Mouse (Mus musculus) kidney, postnatal 4 days (tissue): ENCODE data around the gene Nup50.
A peak's percentile ranks its signal among the peaks of the same experiment; 100 is the strongest.

Source experiments
- DNase-seq, 2 experiments: peaks; one replicate each; pipeline ENCODE4 v3.0.0; 2021; ENCODE audit warnings: mixed read lengths in 2 of 2

Nup50 gene

DNA sequence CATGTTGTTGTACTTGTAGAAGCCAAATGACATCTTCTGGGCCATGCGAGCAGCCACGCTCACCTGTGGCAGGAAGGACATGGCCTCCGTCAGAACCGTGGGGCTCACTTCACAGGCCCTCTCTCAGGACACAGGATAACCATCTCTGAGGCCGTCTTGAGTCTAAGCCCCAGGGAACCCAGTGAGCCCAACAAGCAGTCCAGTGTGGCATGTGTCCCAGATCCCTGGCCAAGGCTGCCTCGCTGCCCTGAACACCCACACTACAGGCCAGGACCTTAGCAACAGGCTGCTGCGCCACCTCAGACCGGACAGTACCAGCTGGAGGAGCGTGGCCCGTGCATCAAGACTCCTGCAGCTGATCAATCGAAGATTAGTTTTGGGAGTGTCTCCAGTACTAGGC is 30.0 kb downstream of the Nup50 start:
- DNase-seq, result no peak

DNA sequence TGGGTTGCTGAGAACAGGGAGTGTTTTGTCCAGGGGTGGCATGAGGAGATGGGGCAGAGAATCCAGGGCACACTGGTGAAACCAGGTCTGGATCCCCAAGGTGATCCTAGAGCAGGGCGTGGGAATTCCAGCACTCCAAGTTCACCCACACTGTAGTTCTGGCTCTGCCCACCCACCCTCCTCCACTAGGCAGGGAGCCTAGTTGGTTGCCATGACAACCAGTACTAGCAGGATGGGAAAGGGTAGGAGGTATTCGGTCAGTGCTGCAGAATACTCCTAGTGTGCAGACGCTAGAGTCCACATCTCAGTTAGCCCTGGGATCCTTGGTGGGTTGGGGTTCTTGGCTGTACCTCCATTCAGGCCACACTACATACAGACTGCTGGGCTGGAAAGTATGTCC is 34.6 kb downstream of the Nup50 start:
- DNase-seq, result peak in 1 of 2 experiments; percentile 21

DNA sequence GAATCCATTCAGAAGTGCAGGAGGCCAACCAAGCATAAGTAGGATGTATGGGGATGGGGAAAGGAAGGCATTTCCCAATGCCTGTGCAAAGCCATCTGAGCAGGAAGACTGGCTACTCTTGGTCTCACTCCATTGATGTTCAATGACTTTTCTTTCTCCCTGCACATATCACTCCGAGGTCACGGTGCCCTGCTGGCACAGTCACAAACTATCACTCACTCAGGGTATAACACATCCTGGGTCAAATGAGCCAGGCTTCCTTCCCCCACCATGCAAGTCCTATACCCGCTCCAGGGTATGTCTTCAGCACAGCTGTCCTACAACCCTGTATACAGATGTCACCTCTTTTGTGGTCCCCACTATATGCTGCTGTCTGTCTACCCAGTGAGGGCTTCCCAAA is 35.1 kb downstream of the Nup50 start:
- DNase-seq, result no peak

DNA sequence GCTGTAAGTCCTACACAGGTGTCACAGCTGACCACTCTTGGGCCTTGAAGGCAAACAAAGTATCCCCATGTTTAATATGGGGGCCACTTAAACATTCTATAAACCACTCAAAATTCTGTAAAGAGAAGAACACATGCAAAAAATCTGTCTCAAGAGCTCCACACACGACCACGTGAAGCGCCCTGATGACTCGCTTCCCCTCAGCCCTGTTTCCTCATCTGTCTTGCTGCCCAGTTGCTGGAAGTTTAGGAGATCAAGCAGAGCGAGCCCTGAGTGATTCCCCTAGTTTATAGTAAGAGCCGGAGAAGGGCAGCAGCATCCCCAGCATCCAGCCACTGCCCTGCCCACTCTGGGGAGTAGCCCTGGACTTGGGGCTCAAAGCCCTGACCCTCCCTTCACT is 36.7 kb downstream of the Nup50 start:
- no peak for DNase-seq

DNA sequence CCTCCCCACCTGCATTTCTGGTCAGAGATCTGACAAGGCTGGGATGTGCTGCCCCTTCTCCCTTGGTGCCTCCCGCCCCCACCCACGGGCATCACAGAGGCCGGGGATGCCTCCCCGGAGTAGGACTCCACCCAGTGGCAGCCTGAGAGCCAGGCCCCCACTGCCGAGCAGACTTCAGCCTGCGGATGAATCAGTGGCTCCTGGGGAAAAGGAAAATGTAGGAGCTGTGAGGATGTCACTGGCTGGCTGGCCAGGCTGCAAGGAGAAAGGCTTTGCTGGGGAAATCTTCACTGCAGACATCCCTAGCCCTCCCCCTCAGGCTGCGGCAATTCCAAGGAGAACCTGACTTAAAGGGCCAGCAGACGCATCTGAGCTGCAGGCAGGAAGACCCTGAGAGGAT is 37.5 kb downstream of the Nup50 start:
- peak; percentile 26 to 30 for DNase-seq

DNA sequence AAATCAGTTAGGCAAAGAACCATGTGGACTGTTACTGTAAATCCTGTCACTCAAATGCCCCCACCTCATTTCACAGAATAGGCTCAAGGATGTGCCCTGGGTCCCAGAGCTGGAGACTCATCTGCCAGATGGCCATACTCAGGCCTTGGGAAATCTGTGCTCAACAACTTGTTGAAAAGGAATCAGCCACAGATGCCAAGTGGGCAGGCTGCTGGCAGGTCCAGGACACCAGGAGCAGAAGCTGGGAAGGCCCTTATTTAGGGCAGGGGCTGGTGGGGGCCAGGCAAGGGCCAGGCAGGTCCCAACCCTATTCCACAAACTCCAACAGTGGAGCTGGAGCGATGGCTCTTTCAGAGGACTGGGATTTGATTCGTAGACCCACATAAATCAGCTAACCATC is 39.3 kb downstream of the Nup50 start:
- no peak for DNase-seq

DNA sequence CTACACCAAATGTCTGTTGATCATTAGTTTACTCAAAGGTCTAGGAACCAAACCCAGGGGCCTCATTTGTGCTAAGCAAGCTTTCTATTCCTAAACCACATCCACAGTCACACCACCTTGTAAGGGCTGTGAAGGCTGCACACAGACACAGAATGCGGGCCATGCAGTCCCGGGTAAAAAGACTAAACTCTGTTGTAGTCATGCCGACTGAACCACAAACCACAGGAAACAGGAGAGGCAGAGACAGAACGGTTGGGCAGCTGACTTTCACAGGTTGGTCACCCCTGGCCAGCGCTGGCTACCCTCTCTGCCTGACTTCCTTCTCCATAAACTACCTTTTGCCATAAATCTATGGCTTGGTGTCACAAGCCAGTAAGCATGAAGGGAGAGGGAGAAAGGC is 41.6 kb downstream of the Nup50 start:
- DNase-seq, result no peak

DNA sequence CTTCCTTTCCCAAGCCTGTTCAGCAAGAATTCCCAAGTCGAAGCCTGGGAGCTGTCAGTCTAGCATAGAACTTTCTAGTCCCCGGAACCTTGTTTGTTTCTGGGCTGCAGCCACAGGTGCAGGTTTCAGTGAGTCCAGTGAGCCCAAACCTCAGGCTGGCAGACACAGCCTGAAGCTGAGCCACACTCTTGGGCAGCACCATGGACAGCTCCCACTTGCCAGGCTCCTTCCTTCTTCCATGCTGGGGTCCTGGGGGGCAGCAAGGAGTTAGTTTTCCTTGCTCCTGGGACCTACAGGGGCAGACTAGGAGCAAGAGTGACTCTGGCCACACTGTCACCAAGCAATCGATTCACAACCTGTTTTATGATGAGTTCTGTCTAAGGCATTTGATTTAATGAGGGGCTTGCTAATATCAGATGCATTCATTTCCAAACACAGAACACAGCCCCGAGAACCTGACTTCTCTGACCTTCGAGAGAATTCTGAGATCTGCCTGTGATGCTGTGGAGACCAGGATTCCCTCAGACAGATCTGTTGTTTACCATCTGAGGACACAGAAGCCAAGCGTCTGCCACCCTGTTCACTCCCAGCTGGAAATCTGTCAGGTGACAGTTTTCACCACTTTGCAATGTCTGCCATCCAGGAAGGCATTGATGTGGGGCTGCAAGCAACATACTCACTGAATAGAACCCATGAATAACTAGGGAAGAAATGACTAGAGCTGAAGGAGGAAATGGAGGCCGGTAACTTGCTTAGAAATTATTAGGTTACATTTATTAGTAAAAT is 42.6 kb downstream of the Nup50 start:
- peak; percentile 88 to 90 for DNase-seq

DNA sequence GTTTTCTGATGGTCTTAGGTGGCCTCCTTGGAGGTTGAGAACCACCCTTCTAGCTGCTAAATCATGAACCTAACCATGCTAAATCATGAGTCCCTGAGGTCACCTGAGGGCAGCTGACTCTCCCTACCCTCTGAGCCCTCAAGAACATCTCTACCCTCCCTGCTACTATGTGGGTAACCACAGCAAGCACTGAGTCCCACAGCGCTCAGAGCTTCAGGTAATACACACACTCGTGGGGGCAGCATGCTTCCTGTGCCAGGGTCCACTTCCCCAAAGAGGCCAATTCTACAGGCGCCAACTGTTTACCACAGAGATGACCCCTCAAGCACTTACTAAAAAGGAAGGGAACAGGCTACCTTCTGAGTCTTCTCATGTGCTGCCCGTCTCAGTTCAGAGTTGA is 45.3 kb downstream of the Nup50 start:
- DNase-seq, result no peak

DNA sequence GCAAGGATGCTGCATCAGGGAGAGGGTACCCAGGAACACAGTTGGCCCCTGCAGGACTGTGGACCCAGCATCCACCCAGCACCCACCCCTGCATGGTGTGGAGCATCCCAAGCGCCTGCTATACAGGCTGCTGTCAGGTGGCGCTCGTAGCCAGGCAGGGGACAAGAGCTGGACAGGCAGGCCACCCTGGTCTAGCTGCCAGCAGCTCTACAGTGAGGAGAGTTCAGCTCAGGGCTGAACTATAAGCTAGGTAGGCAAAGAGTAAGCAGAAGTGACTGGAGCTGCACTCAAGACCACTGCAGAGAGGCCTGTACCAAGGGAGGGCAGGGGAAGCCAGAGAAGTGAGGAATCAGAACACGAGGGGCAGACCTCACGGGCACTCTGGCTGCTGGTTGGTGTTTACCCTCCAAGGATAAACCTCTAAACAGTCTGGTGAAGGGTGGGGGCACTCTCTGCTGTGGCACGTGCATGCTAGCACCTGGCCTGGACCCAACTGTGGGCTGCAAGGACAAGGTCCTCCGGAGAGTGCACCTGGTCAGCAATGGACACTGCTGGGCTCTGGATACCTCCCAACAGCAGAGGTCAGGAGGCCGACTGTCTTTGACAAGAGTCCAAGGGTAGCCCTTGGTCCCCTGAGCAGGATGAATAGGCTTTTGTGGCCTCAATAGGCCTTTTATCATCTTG is 49.8 kb downstream of the Nup50 start:
- peak; percentile 38 to 61 for DNase-seq

DNA sequence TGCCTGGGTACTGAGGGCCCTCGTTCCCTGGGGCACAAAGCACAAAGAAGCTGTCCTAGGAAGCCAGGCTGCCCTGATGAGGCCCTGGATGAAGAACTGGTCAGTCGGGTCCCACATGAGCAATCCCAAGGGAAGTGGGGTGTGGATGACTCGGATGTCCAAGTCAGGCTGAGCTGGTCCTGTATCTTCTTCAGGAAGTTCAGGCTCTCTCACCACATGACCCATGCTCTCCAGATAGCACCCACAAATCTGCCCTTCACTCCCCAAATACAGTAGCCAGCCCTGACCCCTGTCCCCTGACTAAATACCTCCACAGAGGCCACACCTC is 50.3 kb downstream of the Nup50 start:
- no peak for DNase-seq

DNA sequence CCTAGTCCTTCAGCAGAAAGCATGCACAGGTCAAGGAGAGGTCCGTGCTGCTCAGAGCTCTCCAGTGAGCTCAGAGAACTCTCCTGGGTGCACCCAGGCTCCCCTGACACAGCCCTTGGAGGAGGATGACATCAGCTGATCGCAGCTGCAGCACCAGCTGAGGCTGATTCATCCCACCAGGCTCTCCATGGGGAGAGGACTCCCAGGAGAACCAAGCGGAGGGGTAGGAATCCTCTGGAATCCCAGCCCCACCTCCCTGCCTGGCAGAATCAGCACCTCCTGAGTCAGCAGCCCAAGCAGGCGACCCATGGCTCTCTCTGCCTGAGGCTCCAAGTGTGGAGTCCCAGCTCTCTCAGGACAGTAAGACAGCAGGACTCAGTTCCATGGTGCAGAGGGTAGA is 52.5 kb downstream of the Nup50 start:
- peak; percentile 31 to 47 for DNase-seq

DNA sequence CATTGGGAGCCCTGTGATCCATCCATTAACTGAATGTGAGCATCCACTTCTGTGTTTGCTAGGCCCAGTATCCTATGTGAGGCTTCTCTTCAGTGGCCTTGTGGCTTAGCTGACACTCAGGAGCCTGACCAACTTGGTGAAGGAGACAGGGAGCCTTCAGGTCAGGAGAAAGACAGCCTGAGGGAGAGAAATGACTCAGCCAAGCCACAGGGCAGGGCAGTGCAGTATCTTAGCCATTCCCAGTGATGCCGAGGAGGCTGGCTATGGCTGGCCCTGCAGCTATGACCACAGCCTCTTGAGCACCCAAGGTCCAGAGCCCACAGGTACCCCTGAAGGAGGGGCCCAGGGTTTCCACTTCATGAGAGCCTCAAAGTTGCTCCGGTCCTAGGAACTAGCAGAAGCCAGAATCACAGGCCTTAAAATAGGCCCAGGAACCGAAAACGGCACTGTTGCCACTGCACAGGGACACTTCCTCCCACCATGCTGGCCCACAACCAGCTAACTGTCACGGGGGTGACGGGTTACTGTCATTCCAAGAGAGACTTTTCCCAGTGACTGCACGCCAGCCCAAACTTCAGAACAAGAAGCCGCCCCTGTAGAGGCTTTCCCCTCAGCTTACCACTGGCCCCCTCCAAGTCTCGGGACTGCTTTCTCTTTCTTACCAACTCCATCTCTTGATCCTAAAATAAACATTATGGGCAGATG is 58.5 kb downstream of the Nup50 start:
- no peak for DNase-seq

DNA sequence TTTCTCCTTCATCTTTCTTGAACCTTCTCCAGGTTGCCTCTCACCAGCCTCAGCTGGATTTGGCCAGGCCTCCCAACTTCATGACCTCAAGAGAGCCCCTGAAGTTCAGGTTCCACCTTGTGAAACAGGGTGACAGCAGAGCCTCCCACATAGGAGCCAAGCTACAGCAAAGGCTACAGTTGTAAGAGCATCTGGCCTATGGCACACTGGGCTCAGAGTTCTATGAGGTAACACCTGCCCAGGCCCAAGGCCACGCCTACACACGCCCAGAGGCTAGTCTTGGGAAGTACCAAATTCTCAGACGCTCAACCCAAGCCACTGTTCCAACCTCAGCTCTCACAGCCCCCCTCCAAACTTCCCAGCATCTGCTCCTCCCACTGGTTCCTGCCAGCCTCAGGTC is 59.7 kb downstream of the Nup50 start:
- DNase-seq, result no peak

DNA sequence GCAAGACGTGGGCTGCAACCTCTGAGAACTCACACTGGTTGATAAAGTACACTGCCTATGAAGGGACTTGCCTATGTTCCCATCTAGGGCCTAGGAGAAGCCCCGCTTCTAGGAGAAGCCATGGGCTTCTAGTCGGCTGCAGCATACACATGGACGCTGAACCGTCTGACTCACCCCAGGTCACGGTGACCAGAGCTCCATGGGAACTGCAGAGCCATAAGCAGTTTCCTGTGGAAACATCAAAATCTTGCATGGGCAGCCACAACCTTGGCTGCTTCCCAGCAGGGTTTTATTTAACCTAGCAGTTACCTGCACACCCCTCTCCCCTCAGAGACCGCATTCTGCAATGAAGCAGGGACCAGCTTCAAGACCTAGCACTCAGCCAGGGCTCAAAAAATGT is 60.5 kb downstream of the Nup50 start:
- DNase-seq, result no peak

DNA sequence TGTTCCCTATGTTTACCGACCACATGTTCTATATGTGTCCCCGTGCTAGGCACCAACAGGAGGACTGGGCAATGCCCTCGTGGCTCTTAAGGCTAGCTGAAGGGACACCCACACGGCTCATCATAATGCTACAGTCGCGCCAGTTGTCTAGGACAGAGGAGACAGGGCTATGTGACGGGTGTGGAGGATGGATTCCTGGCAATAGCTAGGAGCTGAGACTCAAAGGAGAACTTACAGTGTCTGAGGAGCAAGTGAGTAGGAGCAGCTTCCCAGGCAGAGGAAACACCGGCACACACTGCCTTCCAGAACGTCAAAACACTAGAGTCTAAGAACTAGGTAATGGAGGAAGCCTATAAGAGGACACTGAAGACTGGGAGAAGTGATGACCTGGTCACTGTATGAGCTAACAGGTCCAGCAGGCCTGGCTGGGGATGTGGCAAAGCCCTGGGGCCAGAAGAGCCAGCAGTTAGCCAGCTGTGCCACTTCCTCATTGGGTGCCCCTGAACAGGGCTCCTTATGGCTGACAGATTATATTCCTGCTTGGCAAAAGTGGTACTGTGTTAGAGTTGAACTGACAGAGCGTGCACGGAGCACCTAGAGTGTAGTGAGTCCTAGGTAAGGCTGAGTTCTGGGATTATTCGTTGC is 62.4 kb downstream of the Nup50 start:
- DNase-seq, result no peak

DNA sequence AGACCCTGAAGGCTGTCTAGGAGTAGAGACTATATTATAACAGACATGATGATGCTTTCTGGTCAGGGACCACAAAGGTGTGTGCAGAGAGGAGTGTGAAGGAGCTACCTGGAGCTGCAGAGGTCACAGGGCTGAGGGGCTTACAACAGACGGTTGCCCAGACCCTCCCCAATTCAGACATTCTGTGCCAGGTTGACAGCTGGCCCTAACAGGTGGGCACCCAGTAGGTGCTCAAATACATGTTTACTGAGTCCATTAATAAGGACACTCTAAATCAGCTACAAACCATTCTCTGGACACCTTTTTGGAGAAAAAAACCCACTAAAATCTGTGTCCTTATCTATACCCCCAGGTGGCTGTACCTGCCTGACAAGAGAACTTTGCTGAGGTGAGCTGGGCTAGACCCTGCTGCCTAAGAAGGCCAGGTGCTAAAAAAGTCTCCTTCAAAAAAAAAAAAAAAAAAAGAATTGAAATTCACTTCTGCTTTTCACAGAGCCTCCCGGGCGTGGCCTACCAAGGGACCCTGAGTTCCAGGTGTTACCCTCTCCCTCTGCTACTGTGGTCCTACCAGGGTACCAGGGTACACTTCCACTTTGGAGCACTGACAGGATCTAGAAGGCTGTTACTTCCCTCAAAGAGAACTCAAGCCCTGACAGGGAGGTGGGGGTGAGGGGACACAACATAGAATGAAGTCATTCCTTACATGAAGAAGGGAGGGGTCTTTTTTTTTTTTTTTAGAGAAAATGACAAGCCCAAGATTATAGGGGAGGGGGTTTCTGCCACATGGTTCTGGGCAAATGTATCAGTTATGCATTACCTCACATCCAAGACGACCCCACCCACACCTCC is 63.2 kb downstream of the Nup50 start:
- DNase-seq, result no peak

DNA sequence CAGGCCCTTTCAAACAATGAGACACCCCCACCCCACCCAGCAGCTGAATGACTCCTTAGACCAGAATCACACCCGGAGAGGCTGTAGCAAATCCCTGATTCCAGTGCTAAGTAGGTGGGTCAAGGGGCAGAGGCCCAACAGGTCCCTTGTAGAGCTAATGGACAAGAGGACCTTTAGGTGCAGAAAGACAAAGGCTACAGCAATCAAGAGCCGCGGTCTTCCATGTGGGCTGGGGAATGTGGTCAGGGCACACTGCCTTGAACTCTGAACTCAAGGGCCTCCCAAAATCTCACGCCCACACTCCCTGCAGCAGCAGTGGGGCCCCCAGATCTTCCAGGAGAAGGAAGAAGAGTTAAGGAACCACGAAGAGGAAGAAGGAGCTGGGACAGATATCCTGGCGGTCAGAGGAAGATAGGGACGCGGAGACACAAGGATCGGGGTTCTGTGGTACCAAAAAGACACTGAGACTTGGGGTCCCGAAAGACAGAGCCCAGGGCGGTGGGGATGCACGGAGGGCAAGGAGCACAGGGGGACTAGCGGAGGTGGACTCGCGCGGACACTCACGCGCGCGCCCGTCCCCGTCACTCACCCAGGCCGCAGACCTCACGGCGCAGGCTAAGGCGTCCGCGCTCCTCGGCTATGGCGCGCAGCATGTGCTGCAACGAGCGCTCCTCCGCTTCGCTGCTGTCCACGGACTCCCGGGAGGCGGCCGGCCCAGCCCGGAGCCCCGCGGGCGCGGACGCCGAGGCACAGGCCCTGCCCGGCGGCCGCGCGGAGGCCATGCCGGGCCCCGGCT is 64.0 kb downstream of the Nup50 start:
- peak in 1 of 2 experiments; percentile 57 for DNase-seq

DNA sequence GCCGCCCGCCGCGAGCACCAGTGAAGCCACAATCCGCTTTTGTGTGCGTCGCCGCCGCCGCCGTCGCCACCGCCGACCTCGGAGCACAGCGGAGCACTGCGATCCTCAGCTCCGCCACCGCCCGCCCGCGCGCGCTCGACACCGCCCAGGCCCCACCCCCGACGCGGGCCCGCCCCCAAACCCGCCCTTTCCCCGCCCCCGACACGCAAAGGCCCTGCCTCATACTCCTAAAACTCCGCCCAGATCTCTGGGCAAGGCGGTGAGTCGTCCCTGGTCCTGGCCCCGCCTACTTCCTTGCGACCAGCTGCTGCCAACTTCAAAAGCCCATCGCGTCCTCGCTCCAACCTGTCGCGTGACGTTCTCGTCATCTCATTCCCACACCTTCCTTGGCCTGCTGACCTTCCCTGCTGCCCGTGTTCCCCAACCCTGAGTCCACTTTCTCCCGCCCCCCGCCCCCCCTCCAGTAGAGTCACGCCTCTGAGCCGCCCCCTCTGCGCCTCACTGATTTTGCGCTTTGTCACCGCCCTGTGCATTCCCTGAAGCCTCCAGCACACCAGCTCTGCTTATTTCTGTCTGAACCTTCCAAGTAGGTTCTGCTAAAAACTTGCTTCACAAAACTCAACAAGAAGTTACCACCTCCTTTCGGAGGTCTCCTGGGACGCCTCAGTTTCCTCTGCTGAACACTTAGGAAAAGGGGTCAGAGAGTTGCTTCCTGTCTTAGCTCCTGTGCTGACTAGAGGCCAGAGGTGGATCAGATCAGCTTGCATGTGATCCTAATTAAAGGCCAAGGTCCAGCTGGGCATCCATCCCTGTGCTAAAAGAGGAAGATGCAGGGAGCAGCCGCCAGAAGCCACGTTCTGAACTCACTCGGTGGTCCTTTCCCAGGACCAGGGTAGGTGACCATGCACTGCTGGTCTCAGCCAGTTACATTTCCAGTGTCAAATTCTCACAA is 64.9 kb downstream of the Nup50 start, which contains the start of gene 5031439G07Rik:
Gene 5031439G07Rik, minus strand, starts transcription at position 678 of the 952 bp plus-strand sequence.
- DNase-seq, result peak; percentile 92 to 96

DNA sequence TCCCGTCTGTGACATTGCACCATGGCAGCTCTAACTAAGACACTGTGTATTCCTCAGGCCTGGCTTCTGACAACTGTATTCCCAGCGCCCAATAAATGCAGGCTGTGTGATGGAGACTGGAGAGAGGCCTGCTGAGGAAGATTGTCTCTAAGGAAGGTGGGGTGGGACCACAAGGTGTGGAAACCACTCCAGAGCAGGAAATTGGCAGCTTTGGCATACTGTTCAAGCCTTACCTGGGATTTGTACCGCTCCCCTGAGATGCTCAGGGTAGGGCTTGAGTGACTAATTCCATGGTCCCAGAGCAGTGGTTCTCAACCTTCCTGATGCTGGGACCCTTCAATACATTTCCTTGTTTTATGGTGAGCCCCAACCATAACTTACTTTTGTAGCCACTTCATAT is 65.9 kb downstream of the Nup50 start:
- no peak for DNase-seq
